Mouse (Mus musculus) cerebellum, postnatal 10 days (tissue): ENCODE results near the gene Opn1mw.
"Not testable (repeated sequence)": the region's sequence is repeated elsewhere in the genome, so short reads cannot be mapped to it uniquely, and the experiment has no call there.

Experiments used
- DNase-seq, 2 experiments: peaks; one replicate each; pipeline ENCODE4 v3.0.0; 2021; ENCODE audit warnings: mixed read lengths in 2 of 2

Gene Opn1mw

DNA sequence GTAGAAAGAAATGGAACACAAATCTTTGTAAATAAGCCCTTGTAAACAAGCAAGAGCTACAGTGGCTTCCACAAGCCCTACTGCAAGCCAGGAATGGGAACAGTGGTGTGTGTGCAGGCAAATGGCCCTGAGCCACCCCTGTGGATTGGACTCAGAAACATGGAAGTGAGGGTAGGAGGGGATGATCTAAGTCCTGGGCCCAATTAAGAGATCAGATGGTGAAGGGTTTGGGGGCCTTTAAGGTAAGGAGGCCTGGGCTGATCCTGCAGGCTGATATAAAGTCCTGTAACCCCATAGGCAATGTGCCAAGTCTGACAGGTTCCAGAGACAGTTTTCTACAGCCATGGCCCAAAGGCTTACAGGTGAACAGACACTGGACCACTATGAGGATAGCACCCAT, at the start of gene Opn1mw:
Opn1mw (plus strand) TSS at position 301 of the 400 bp plus-strand sequence.
- no peak for DNase-seq

GRCm38 (mm10) chrX:74084276-74084837, 42.9 kb upstream of the Opn1mw start:
- DNase-seq: no peak

DNA sequence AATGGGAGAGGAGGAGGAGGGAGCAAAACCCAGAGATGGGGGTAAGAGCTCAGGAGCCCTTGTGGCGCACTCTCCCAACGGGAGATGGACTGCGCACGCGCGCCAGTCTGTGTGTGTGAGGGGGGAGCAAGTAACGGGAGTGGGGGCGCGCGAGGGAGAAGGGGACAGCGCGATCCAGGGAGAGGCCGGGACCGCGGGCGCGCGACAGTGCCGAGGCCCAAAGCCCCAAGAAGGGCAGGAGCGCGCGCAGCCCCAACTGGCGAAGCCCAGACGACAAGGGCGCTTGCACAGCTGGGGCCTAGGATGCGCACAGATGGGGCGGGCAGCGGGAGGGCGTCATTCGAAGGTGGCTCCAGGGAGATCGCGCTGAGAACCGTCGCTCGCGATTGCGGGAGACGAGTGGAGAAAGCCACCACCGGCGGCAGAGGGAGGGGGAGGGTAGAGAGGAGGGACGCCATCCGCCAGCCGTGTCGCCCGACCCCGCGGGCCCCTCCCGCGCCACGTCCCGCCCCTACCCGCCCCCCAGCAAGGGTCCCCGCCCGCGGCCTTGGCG, 42.2 kb upstream of the Opn1mw start:
- DNase-seq: peak; percentile 87 to 91

DNA sequence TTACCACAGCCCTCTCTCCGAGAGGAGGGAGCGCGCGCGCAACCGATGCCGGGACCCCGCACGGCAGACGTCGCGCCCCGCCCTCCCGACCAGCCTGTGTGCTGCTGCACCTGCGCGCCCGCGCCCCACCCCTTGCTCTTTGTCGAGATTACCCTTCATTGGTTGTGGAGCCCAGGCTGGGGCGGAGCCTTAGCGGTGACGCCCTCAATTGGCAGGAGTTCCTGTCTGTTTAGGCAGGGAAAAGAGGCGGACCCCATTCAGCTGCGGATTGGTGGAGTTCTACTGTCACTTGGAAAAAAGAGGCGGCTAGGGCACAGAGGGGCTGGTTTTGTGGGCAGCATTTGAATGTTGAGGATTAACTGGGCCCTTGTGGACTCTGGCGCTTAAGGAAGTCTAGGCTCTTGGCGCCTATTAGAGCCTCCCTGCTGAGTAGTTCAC, 41.6 kb upstream of the Opn1mw start:
- DNase-seq: peak; percentile 97 to 98

DNA sequence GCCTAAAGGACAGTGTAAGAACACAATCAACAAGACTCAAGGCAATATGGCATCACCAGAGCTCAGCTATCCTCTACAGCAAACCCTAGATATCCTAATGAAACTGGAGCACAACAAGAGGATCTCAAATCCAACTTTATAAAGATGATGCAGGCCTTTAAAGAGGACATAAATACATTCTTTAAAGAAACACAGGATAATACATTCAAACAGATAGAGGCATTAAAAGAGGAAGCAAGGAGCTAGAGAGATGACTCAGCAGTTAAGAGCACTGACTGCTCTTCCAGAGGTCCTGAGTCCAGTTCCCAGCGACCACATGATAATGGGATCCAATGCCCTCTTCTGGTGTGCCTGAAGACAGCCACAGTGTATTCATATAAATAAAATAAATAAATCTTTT, 32.1 kb upstream of the Opn1mw start:
- no peak for DNase-seq

GRCm38 (mm10) chrX:74103457-74104188, 23.6 kb upstream of the Opn1mw start:
- no peak for DNase-seq

GRCm38 (mm10) chrX:74105916-74106315, 21.3 kb upstream of the Opn1mw start:
- no peak for DNase-seq

DNA sequence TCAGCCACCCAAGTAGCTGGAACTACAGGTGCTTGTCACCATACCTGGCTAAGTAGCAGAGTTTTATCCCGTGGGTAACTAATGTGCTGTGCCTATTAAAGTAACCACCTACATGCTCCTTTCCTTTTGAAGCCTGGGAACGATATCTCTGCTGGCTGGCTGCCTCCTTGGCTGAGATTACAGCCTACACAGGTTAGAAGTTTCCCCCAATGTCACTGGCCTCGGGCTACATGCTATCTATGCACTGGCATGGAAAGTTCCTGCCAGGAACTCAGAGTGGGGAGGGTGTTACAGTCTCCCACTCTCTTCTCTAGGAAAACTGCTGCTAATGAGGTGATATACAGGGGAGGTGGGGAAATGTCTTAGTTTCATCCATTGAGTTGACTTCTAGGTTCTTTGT, 18.5 kb upstream of the Opn1mw start:
- no peak for DNase-seq

GRCm38 (mm10) chrX:74114036-74114435, 13.2 kb upstream of the Opn1mw start:
- DNase-seq: no peak

DNA sequence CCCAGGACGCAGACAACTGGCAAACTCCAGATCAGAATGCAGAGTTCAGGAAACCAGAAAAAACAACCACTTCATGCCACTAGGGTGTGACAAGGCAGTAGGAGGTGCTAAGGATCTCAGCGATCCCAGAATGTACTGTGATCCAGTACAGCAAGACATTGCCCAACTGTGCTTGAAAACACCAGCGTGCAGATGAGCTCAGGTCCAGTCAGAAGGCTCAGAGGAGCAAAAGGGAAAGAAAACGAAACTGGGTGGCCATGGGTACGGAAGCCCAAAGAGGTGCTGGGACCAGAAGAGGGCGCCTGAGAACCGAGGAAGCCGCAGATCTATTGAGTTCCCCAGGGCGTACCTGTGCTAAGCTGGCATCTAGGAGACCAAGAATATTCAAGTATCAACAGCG, 11.8 kb upstream of the Opn1mw start:
- DNase-seq: peak; percentile 75 to 76

DNA sequence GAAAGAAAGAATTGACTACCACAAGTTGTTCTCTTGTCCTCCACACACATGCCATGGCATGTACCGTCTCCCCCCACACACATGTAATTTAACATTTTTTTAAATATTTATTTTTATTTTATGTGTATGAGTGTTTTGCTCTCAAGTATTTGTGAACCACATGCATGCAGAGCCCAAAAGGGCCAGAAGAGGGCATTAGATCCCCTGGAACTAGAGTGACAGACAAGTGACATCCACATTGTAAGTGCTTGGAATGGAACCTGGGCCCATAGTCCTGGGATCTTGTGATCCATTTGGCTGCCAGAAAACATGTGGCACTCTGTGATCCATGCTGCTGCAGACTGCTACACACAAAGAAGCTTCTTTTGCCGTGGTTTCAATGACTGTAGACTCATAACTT, 2.3 kb upstream of the Opn1mw start:
- DNase-seq: peak; percentile 12 to 13

DNA sequence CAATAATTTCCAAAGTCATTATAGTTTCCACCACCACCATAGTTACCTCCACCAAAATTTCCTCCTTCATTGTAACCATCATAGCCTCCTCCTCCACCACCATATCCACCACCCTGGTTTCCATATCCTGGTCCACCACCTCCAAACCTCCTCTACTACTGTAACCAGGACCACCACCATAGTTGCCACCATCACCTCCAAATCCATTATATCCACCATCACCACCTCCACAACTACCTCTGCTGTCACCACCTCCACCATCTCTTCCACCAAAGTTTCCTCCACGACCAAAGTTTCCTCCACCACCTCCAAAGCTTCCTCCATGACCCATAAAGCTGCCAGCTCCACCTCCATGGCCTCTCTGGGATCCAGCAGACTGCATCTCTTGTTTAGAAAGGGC, 8.0 kb downstream of the Opn1mw start, which contains the start of gene Mecp2:
Mecp2 (minus strand) TSS at position 101 of the 400 bp plus-strand sequence.
- not testable (repeated sequence) for DNase-seq

GRCm38 (mm10) chrX:74167738-74168137, 40.5 kb downstream of the Opn1mw start, which contains the start of gene Tex28:
TSS of gene Tex28 (minus strand) at chrX:74167838.
- no peak for DNase-seq

GRCm38 (mm10) chrX:74176959-74177358, 49.7 kb downstream of the Opn1mw start, which contains the start of gene Tktl1:
TSS of gene Tktl1 (plus strand) at chrX:74177259.
- no peak for DNase-seq
